Mouse (Mus musculus): Measurements from ENCODE around the gene Elf2. TPM values are rescaled to one million over a fixed set of nuclear protein-coding genes. Genes with fewer than 3 reads are reported as not detected.

Gene Elf2
- polyA plus RNA-seq, 1 experiment, result 8.7 TPM

DNA sequence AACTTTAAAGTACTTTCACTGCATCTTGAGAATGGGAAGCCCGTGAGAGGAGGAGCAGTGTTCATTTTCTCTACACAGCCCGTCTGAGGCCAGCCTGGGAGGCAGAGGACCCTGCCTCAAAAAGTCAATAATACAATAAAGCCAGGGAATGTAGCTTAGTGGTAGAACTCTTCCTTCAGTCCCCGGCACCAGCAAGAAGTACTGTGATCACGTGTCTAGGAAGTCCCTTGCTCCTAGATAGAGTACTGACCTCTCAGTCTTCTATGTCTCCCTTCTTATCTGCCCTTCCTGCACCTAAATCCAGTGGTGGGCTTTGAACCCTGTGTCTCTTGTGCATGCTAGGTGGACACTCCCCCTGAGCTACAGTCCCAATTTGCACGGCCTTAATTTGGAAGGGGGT lies 109.6 kb downstream of the Elf2 start:
- Histone ChIP-seq H3K4me1 (peaks cover 96% of the 10 kb centered on the region), H3K27me3 (replicated peaks) (no peaks in the 10 kb centered on the region), H3K9me3 (no peaks in the 10 kb centered on the region), H3K36me3 (replicated peaks; ENCODE audit: low read length) (peaks cover 23% of the 10 kb centered on the region), H3K4me3 (replicated peaks) (no peak overlapping the region)
- no peak for TF ChIP-seq GATA1 (IDR thresholded peaks at IDR 0.05; ENCODE audit: borderline replicate concordance, low read length)

- Histone ChIP-seq H3K4me1 (peaks cover 98% of the 10 kb centered on the region), H3K27me3 (replicated peaks) (no peaks in the 10 kb centered on the region), H3K9me3 (no peaks in the 10 kb centered on the region), H3K4me3 (replicated peaks) (peak overlapping the region; percentile 12), H3K36me3 (replicated peaks; ENCODE audit: low read length) (peaks cover 20% of the 10 kb centered on the region)
- TF ChIP-seq GATA1 (IDR thresholded peaks at IDR 0.05; ENCODE audit: borderline replicate concordance, low read length) (no peak), FLI1 (IDR thresholded peaks at IDR 0.05; ENCODE audit: low read length) (no peak)
Measured at GRCm38 (mm10) chr3:51230146-51230835, 110.2 kb downstream of the Elf2 start.

DNA sequence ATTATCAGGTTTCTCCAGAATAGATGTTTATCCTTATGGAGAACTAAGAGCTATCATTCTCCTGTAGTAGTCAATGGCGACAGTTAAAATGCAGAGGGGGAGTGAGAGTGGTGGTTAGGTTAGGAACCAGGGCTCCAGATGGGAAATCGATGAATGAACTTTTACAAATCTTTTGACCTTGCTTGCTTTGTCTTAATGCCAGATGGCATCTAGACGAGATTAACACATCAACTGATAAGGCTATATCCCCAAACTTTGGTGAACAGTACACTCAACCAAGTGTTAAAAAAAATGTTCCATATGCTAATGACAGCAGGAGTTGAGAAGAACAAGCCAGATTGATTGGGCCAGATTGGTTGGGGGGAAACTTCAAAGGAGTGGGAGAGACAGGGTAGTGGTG lies 111.2 kb downstream of the Elf2 start:
- no peaks in the 10 kb centered on the region for H3K9me3 ChIP-seq
- no peaks in the 10 kb centered on the region for H3K27me3 ChIP-seq (replicated peaks)
- peaks cover 20% of the 10 kb centered on the region for H3K36me3 ChIP-seq (replicated peaks; ENCODE audit: low read length)
- no peak overlapping the region for H3K4me3 ChIP-seq (replicated peaks)
- TF ChIP-seq GATA1 (IDR thresholded peaks at IDR 0.05; ENCODE audit: borderline replicate concordance, low read length) (no peak), FLI1 (IDR thresholded peaks at IDR 0.05; ENCODE audit: low read length) (no peak)
- peaks cover 90% of the 10 kb centered on the region for H3K4me1 ChIP-seq

DNA sequence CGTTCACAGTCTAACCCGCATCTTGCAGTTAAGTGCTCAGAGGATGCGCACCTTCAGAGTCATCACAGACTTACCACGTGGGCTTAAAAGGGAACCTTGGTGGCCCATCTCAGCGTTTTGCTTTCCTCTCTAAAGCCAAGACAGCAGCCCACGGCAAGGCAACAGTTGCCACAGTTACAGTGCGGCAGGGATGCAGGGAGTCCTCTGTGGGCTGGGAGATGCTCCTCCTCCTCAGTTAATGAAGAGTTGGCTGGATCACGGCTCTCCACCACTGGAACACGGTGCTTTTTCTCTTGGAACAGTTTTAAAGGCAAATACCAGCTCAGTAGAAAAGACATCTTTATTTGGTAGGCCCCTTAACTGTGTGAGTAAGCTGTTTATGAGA lies 111.7 kb downstream of the Elf2 start:
- H3K27me3 ChIP-seq (replicated peaks), result no peaks in the 10 kb centered on the region
- TF ChIP-seq FLI1 (IDR thresholded peaks at IDR 0.05; ENCODE audit: low read length) (no peak), GATA1 (IDR thresholded peaks at IDR 0.05; ENCODE audit: borderline replicate concordance, low read length) (no peak)
- H3K36me3 ChIP-seq (replicated peaks; ENCODE audit: low read length), result peaks cover 20% of the 10 kb centered on the region
- H3K4me1 ChIP-seq, result peaks cover 90% of the 10 kb centered on the region
- H3K9me3 ChIP-seq, result no peaks in the 10 kb centered on the region
- H3K4me3 ChIP-seq (replicated peaks), result no peak overlapping the region

GRCm38 (mm10) chr3:51228038-51228820 lies 112.2 kb downstream of the Elf2 start:
- peaks cover 90% of the 10 kb centered on the region for H3K4me1 ChIP-seq
- H3K4me3 ChIP-seq (replicated peaks), result no peak overlapping the region
- H3K36me3 ChIP-seq (replicated peaks; ENCODE audit: low read length), result peaks cover 15% of the 10 kb centered on the region
- H3K9me3 ChIP-seq, result no peaks in the 10 kb centered on the region
- no peaks in the 10 kb centered on the region for H3K27me3 ChIP-seq (replicated peaks)
- TF ChIP-seq FLI1 (IDR thresholded peaks at IDR 0.05; ENCODE audit: low read length) (no peak), GATA1 (IDR thresholded peaks at IDR 0.05; ENCODE audit: borderline replicate concordance, low read length) (no peak)

DNA sequence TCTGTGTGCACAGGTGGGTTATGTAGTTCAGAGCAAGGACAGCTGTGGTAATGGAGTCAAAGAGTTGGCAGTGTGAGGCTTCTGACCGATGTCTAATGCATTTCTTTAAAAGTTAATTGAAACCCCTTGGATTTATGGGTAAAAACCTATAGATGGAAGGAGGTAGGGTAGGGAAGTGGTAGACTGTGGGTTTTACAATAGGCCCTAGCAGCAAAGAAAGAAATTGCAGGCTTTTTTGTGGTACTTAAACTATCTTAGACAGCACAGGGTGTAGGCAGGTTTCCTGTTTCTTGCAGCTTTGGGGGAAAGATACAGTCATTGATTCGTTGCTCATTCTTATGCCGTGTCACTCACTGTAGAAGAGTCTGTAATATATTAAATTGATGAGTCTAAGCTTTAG lies 113.9 kb downstream of the Elf2 start:
- H3K4me3 ChIP-seq (replicated peaks), result peak overlapping the region; percentile 96
- peaks cover 80% of the 10 kb centered on the region for H3K4me1 ChIP-seq
- TF ChIP-seq FLI1 (IDR thresholded peaks at IDR 0.05; ENCODE audit: low read length), result no peak
- no peak; the same call in 2 of the 3 replicates for TF ChIP-seq GATA1 (IDR thresholded peaks at IDR 0.05; ENCODE audit: borderline replicate concordance, low read length)
- no peaks in the 10 kb centered on the region for H3K9me3 ChIP-seq
- H3K27me3 ChIP-seq (replicated peaks), result peaks cover 4% of the 10 kb centered on the region
- H3K36me3 ChIP-seq (replicated peaks; ENCODE audit: low read length), result peaks cover 11% of the 10 kb centered on the region

DNA sequence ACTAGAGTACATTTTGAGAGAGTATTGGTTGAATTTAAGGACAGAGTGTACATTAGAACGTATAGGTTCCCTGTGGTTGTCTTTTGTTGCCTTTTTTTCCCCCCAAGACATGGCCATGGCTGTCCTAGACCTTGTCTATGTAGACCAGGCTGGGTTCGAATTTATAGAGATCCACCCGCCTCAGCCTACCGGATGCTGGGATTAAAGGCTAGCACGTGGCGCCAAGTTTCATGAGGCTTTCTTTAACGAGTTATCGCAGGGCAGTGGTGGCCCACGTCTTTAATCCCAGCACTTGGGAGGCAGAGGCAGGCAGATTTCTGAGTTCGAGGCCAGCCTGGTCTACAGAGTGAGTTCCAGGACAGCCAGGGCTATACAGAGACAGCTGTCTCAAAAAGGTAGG lies 114.5 kb downstream of the Elf2 start:
- Histone ChIP-seq H3K9me3 (no peaks in the 10 kb centered on the region), H3K27me3 (replicated peaks) (peaks cover 9% of the 10 kb centered on the region), H3K4me3 (replicated peaks) (peak overlapping the region; percentile 96), H3K36me3 (replicated peaks; ENCODE audit: low read length) (peaks cover 8% of the 10 kb centered on the region), H3K4me1 (peaks cover 73% of the 10 kb centered on the region)
- TF ChIP-seq GATA1 (IDR thresholded peaks at IDR 0.05; ENCODE audit: borderline replicate concordance, low read length) (no peak), FLI1 (IDR thresholded peaks at IDR 0.05; ENCODE audit: low read length) (no peak)

DNA sequence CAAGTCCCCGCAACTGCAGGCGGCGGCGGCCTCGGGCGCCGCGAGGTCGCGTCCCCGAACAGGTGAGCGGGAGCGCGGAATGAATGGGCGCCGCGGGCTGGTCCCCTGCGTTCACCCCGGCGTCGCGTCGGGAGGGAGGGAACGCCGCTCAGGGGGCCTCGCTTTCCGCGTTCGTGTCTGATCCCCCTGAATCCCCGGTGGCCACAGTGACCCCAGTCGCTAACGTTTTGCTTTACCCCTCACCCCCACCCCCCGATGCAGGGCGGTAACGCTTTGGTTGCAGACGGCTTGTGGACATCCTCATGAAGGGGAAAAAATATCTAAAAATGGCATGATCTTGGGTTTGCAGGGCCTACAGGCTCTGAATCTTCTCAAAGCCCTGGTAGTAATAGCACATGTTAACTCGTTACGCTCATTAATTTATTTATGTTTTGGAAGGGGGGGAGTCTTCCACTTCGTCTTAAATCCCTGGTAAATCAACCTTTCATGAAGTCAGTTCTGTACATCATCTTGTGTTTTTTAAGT lies 115.2 kb downstream of the Elf2 start:
- peaks cover 8% of the 10 kb centered on the region for H3K36me3 ChIP-seq (replicated peaks; ENCODE audit: low read length)

DNA sequence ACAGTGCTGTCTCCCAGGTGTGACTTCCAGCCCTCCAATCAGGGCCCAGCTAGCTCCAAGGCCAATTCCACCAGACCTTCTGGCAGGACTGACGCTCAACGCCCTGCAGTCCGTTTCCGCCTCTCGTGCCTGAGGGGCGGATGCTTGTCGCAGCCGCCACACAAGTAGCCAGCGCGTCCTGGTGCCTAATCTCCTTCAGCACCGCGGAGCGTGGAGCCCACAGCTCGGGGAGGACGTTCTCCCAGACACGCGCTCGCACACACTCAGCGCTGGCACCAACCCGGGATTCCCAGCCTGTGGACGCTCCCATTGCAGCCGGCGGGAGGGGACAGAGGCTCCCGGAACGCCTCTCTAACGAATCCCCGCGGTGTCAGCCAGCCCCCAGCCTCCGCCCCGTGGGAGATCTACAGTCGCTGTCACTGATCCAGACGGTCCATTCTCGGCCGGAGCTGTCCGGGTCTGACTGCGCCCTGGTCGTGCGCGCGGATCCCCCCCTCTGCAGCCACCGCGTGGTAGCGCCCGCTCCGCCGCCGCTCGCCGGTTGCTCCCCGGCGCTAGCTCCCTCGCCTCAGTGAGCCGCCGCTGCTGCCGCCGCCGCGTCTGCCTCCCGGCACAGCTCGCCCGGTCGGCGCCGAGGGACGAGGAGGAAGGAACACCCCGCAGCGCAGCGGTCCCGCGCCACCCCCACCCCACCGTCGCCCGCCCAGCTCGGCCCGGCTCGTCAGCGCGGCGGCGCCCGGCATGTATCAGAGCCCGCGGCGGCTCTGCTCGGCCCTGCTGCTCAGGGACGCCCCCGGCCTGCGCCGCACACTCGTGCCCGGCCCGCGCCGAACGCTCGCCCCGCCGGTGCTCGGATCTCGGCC lies 115.9 kb downstream of the Elf2 start, which contains the start of gene Noct:
TSS of gene Noct (plus strand) at position 85 of the 863 bp plus-strand sequence.
- TF ChIP-seq FLI1 (IDR thresholded peaks at IDR 0.05; ENCODE audit: low read length), result no peak
- no peak for TF ChIP-seq GATA1 (IDR thresholded peaks at IDR 0.05; ENCODE audit: borderline replicate concordance, low read length)
- H3K4me1 ChIP-seq, result peaks cover 61% of the 10 kb centered on the region
- H3K27me3 ChIP-seq (replicated peaks), result peaks cover 14% of the 10 kb centered on the region
- H3K4me3 ChIP-seq (replicated peaks), result peak within 1 kb of the TSS; percentile 96
- H3K36me3 ChIP-seq (replicated peaks; ENCODE audit: low read length), result peaks cover 8% of the 10 kb centered on the region
- no peaks in the 10 kb centered on the region for H3K9me3 ChIP-seq

More for the DNA sequence above, 115.2 kb downstream of the Elf2 start:
- TF ChIP-seq FLI1 (IDR thresholded peaks at IDR 0.05; ENCODE audit: low read length) (no peak), GATA1 (IDR thresholded peaks at IDR 0.05; ENCODE audit: borderline replicate concordance, low read length) (no peak)
- Histone ChIP-seq H3K27me3 (replicated peaks) (peaks cover 11% of the 10 kb centered on the region), H3K4me1 (peaks cover 67% of the 10 kb centered on the region), H3K9me3 (no peaks in the 10 kb centered on the region), H3K4me3 (replicated peaks) (peak overlapping the region; percentile 96)

Measured in megakaryocyte, embryonic 14.5 days (primary cell).